Mouse (Mus musculus): ENCODE results near the gene Arhgap22. TPM values are rescaled to one million over a fixed set of nuclear protein-coding genes. Genes with fewer than 3 reads are reported as not detected.

Arhgap22 gene
- polyA plus RNA-seq, 1 experiment from 2014 or later = 2.6 TPM

DNA sequence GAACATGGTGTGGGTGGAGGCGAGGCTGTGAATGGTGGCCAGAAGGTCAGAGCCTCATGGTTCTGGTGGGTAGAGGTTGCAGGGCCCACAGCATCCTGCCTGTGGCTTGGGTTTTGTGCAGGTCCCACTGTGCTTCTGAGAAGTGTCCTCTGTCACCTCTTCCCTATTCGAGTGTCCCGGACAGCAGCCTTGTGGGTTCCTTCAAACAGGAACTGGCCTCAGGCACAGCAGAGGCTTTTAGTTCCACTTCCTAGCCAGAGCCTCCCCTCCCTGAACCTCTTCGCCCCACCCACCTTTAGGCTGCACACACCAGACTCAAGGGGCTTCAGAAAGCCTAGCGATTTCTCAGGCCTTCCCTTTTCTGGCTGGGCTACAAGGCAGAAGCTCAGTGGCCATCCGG is 110.7 kb downstream of the Arhgap22 start:
- no peak overlapping the region for H3K4me3 ChIP-seq
- H3K36me3 ChIP-seq (replicated peaks) = no peaks in the 10 kb centered on the region
- peaks cover 27% of the 10 kb centered on the region for H3K27me3 ChIP-seq (replicated peaks)
- H3K27ac ChIP-seq = no peak overlapping the region
- ATAC-seq (replicated peaks) = no peak
- H3K9me3 ChIP-seq = no peaks in the 10 kb centered on the region
- H3K4me1 ChIP-seq = peaks cover 8% of the 10 kb centered on the region
- WGBS = 69% methylated on average over 6 of the region's 6 CpGs
- no peak overlapping the region for H3K4me2 ChIP-seq
- no peak overlapping the region for H3K9ac ChIP-seq

DNA sequence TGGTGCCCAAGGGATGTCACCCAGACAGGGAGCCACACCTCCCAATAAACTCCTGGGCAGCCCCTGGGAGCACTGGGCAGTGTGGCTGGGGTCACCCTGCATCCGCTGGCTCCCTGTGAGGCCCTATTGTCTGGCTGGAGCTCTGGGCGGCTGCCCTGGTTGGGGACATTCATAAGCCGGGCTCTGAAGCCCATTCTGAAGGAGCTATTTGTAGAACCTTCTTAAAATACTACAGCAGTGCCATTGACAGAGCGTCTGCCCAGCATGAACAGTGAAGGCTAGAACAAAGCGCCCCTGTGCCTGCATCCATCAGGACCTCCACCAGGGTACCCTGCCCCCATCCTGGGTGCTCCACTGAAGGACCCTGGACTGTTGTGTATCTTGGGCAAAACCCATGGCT is 114.5 kb downstream of the Arhgap22 start:
- Histone ChIP-seq H3K9me3 (no peaks in the 10 kb centered on the region), H3K27me3 (replicated peaks) (no peaks in the 10 kb centered on the region), H3K4me1 (no peaks in the 10 kb centered on the region), H3K9ac (no peak overlapping the region), H3K36me3 (replicated peaks) (no peaks in the 10 kb centered on the region), H3K4me2 (no peak overlapping the region), H3K27ac (no peak overlapping the region), H3K4me3 (no peak overlapping the region)
- 49% methylated on average over 5 of the region's 5 CpGs for WGBS
- ATAC-seq (replicated peaks) = no peak; the same call in 1 of the 2 replicates

DNA sequence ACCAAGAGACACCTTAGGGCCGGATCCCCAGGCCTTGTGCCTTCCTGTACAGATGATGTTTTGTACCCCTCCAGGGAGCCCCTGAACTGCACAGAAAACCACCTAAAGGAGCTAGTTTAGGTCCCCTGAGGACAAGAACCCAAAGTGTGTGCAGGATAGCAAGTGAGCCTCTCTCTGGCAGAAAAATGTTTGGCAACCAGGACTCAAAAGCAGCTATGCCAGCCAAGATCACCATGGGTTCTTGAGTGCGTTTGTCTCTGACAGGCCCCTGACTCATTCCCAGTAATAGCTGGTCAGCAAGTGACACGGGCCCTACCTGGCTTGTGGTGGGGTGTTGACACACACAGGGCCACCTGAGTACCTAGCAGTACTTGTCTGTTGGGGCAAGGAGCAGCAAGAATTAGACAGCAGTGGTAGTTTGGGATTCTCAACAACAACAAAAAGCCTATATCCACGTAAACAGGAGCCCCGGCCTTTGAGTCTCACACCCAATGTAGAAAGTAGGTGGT is 115.5 kb downstream of the Arhgap22 start:
- Histone ChIP-seq H3K27ac (no peak overlapping the region), H3K4me3 (no peak overlapping the region), H3K27me3 (replicated peaks) (no peaks in the 10 kb centered on the region), H3K4me1 (no peaks in the 10 kb centered on the region), H3K36me3 (replicated peaks) (no peaks in the 10 kb centered on the region), H3K9ac (no peak overlapping the region), H3K4me2 (no peak overlapping the region), H3K9me3 (no peaks in the 10 kb centered on the region)
- 91% methylated on average over 5 of the region's 5 CpGs for WGBS
- ATAC-seq (replicated peaks) = no peak

DNA sequence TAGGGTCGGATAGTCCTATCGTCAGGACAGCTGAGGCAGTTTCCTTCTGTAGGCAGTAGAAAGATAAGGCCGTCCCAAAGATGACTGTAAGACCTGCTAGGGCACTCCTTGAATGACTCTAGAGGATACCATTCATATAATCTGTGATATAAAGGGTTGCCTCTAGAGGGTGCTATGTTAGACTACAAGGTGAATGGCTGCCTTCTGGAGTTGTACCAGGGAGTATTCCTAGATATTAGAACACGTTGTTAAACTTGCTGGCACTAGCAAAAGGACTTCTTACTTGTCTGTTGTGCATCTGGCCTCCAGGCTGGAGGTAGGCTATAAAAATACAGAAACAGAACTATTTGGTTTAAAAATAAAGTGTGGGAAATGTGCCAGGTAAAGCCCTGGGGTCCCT is 117.2 kb downstream of the Arhgap22 start:
- ATAC-seq (replicated peaks) = no peak

DNA sequence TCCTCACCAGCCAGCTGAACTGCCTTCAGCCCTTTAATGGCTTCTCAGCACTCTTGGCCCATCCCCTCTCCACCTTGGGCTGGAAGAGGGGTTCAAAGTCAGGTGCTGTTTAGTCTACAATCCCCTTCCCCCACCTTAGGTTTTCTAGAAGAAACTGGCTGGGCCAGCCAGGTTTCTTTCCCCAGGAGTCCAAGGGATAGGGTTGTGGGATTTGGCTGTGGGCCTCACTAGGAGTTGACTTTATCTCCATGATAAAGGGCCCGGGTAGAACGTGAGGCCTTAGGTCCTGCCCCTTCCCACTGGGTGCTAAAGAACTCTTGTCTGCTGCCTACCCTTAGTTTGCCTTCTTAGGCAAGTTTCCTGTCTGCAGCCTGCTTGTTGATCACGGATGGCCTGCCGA is 117.8 kb downstream of the Arhgap22 start:
- Histone ChIP-seq H3K4me1 (no peaks in the 10 kb centered on the region), H3K4me2 (no peak overlapping the region), H3K4me3 (no peak overlapping the region), H3K27ac (no peak overlapping the region), H3K9me3 (no peaks in the 10 kb centered on the region), H3K36me3 (replicated peaks) (no peaks in the 10 kb centered on the region), H3K27me3 (replicated peaks) (no peaks in the 10 kb centered on the region), H3K9ac (no peak overlapping the region)
- ATAC-seq (replicated peaks) = no peak
- 34% methylated on average over 4 of the region's 4 CpGs for WGBS

More for the DNA sequence above, 117.2 kb downstream of the Arhgap22 start:
- Histone ChIP-seq H3K4me2 (no peak overlapping the region), H3K9ac (no peak overlapping the region), H3K27ac (no peak overlapping the region), H3K27me3 (replicated peaks) (no peaks in the 10 kb centered on the region), H3K36me3 (replicated peaks) (no peaks in the 10 kb centered on the region), H3K9me3 (no peaks in the 10 kb centered on the region), H3K4me1 (no peaks in the 10 kb centered on the region), H3K4me3 (no peak overlapping the region)
- WGBS = 59% methylated on average over 4 of the region's 4 CpGs

DNA sequence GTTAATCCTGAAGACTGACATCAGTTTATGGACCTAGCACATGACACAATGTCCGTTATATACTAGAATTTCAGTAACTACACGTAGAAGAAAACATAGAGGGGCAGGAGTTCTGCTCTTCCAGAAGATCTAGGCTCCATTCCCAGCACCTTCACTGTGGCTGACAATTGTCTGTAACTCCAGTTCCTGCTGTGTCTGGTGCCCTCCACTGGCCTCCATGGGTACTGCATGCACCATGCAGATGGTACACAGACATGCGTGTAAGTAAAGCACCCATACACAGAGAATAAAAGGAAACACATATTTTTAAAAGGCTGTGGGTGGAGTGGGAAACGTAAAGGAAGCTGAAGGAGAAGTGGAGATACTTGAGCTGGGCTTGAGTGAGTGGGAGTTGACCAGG is 120.0 kb downstream of the Arhgap22 start:
- no peak overlapping the region for H3K9ac ChIP-seq
- H3K9me3 ChIP-seq = no peaks in the 10 kb centered on the region
- no peak overlapping the region for H3K27ac ChIP-seq
- no peak for ATAC-seq (replicated peaks)
- H3K36me3 ChIP-seq (replicated peaks) = no peaks in the 10 kb centered on the region
- no peaks in the 10 kb centered on the region for H3K4me1 ChIP-seq
- no peaks in the 10 kb centered on the region for H3K27me3 ChIP-seq (replicated peaks)
- H3K4me3 ChIP-seq = no peak overlapping the region
- no peak overlapping the region for H3K4me2 ChIP-seq
- WGBS = 79% methylated on average over 4 of the region's 4 CpGs

GRCm38 (mm10) chr14:33334402-33334801 is 120.6 kb downstream of the Arhgap22 start:
- no peak overlapping the region for H3K4me2 ChIP-seq
- ATAC-seq (replicated peaks) = no peak
- WGBS = 84% methylated on average over 4 of the region's 4 CpGs
- no peak overlapping the region for H3K27ac ChIP-seq
- no peak overlapping the region for H3K4me3 ChIP-seq
- no peaks in the 10 kb centered on the region for H3K4me1 ChIP-seq
- no peaks in the 10 kb centered on the region for H3K36me3 ChIP-seq (replicated peaks)
- H3K9me3 ChIP-seq = no peaks in the 10 kb centered on the region
- H3K27me3 ChIP-seq (replicated peaks) = no peaks in the 10 kb centered on the region
- no peak overlapping the region for H3K9ac ChIP-seq

DNA sequence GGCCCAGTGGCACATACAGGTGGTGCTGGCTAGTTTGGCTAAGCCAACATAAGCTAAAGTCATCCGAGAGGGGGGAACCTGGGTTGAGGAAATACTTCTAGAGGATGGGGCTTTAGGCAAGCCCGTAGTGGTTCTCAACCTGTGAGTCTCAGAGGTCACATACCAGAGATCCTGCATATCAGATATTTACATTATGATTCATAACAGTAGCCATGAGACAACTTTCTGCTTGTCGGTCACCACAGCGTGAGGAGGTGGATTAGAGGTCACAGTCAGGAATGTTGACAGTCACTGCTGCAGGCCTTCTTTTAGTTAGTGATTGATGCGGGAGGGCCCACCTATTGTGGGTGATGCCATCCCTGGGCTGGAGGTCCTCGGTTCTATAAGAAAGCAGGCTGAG is 121.9 kb downstream of the Arhgap22 start:
- no peaks in the 10 kb centered on the region for H3K36me3 ChIP-seq (replicated peaks)
- no peak overlapping the region for H3K4me2 ChIP-seq
- H3K27ac ChIP-seq = no peak overlapping the region
- no peaks in the 10 kb centered on the region for H3K9me3 ChIP-seq
- no peaks in the 10 kb centered on the region for H3K4me1 ChIP-seq
- WGBS = 82% methylated on average over 6 of the region's 6 CpGs
- no peak overlapping the region for H3K4me3 ChIP-seq
- no peak overlapping the region for H3K9ac ChIP-seq
- ATAC-seq (replicated peaks) = no peak
- no peaks in the 10 kb centered on the region for H3K27me3 ChIP-seq (replicated peaks)

DNA sequence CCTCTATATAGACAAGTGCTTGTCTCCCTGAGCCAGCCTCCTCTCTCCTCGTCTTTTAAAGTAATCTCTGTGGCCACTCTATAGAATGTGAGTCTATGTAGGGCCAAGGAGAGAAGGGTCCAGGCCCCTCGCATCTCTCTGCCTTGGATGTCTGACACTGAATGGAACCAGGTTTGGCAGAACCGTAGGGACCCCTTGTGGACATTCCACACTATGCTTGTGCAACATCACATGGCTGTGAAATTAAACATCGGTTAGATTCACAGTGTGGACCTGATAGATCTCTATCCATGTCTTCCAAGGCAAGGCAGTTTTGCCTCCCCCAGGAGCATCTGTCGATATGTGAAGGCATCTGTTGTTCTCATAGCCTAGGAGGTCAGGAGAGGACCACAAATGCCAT is 124.9 kb downstream of the Arhgap22 start:
- no peak for ATAC-seq (replicated peaks)
- Histone ChIP-seq H3K27me3 (replicated peaks) (no peaks in the 10 kb centered on the region), H3K9me3 (no peaks in the 10 kb centered on the region), H3K4me2 (no peak overlapping the region), H3K4me1 (no peaks in the 10 kb centered on the region), H3K36me3 (replicated peaks) (no peaks in the 10 kb centered on the region), H3K27ac (no peak overlapping the region), H3K4me3 (no peak overlapping the region), H3K9ac (no peak overlapping the region)
- 67% methylated on average over 5 of the region's 5 CpGs for WGBS

GRCm38 (mm10) chr14:33343131-33343725 is 129.4 kb downstream of the Arhgap22 start:
- H3K9ac ChIP-seq = no peak overlapping the region
- no peak overlapping the region for H3K4me2 ChIP-seq
- no peaks in the 10 kb centered on the region for H3K36me3 ChIP-seq (replicated peaks)
- no peaks in the 10 kb centered on the region for H3K27me3 ChIP-seq (replicated peaks)
- WGBS = 90% methylated on average over 14 of the region's 14 CpGs
- no peaks in the 10 kb centered on the region for H3K4me1 ChIP-seq
- H3K4me3 ChIP-seq = no peak overlapping the region
- H3K9me3 ChIP-seq = no peaks in the 10 kb centered on the region
- no peak for ATAC-seq (replicated peaks)
- H3K27ac ChIP-seq = no peak overlapping the region

DNA sequence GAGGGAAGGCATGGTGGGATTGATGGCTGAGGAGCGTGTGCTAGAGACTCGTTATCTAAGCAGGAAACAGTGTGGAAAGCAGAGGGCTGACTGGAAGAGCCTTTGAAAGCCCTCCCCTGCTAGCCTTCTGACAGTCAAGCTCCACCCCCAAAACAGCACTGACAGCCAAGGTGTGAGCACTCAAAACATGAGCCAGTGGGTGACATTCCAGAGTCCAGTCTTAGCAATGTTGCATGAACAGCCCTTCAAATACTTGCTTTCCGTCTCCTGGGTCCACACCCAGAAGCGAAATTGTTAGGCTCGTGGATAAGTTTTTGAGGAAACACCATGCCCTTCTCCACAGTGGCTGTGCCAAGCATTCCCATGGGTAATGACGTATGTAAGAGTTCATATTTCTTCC is 132.7 kb downstream of the Arhgap22 start:
- H3K9ac ChIP-seq = no peak overlapping the region
- H3K9me3 ChIP-seq = no peaks in the 10 kb centered on the region
- no peak for ATAC-seq (replicated peaks)
- no peaks in the 10 kb centered on the region for H3K36me3 ChIP-seq (replicated peaks)
- H3K4me2 ChIP-seq = no peak overlapping the region
- peaks cover 8% of the 10 kb centered on the region for H3K4me1 ChIP-seq
- no peak overlapping the region for H3K4me3 ChIP-seq
- WGBS = 74% methylated on average over 6 of the region's 6 CpGs
- H3K27ac ChIP-seq = no peak overlapping the region
- peaks cover 30% of the 10 kb centered on the region for H3K27me3 ChIP-seq (replicated peaks)

DNA sequence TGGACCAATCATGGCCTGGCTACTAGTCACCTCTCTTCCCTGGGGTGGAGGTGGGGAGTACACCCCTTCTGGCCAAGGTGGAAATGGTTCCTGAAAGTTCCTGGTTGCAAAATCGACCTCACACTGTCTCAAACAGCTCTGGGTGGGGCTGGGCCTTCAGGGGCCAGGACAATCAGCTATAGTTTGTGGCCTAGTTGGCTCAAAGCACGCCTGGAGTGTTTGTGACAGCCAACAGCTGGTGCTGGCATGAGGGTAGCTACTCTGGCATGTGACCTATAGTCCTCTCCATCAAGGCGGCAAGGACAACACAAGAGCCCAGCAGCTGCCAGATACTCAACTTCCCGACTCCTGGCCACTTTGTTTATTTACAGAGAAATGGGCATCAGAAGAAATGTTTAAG is 133.9 kb downstream of the Arhgap22 start:
- WGBS = 65% methylated on average over 4 of the region's 4 CpGs
- no peak for ATAC-seq (replicated peaks)
- Histone ChIP-seq H3K9ac (no peak overlapping the region), H3K4me2 (no peak overlapping the region), H3K36me3 (replicated peaks) (no peaks in the 10 kb centered on the region), H3K4me3 (no peak overlapping the region), H3K9me3 (no peaks in the 10 kb centered on the region), H3K27me3 (replicated peaks) (peaks cover 42% of the 10 kb centered on the region), H3K27ac (no peak overlapping the region), H3K4me1 (peaks cover 8% of the 10 kb centered on the region)

- Histone ChIP-seq H3K27me3 (replicated peaks) (peaks cover 42% of the 10 kb centered on the region), H3K4me3 (no peak overlapping the region), H3K27ac (no peak overlapping the region), H3K9me3 (no peaks in the 10 kb centered on the region), H3K4me2 (no peak overlapping the region), H3K36me3 (replicated peaks) (no peaks in the 10 kb centered on the region), H3K4me1 (peaks cover 8% of the 10 kb centered on the region), H3K9ac (no peak overlapping the region)
- ATAC-seq (replicated peaks) = no peak
- WGBS = 97% methylated on average over 1 of the region's 1 CpGs
Measured at GRCm38 (mm10) chr14:33348146-33348545, 134.3 kb downstream of the Arhgap22 start.

All from midbrain, embryonic 15.5 days (tissue).